Mouse (Mus musculus) heart, postnatal 0 days (tissue): ENCODE data around the gene Npepps. TPM values are rescaled to one million over a fixed set of nuclear protein-coding genes. Genes with fewer than 3 reads are reported as not detected.

Source experiments
- ATAC-seq: fragments of 200-750 bp; cut with Nextera tagmentation; 2 replicates; pipeline ENCODE4 v1.8.0; 2017; ENCODE audit warnings: low read depth, moderate number of reproducible peaks, moderate library complexity; ENCODE audit not compliant: insufficient read depth
- DNase-seq: peaks from one replicate; pipeline ENCODE4 v3.0.0-alpha.2; 2016; ENCODE audit warnings: low spot score
- H3K27ac ChIP-seq: fragments of 300-500 bp; sonication (generic); 2 replicates; pipeline ENCODE4 v1.5.1; 2014; ENCODE audit warnings: low read depth, mild to moderate bottlenecking
- H3K27me3 ChIP-seq: fragments of 300-500 bp; sonication (generic); 2 replicates; pipeline ENCODE4 v1.6.1; 2014; ENCODE audit warnings: low read length, mixed read lengths; ENCODE audit not compliant: control insufficient read depth, insufficient read depth
- H3K36me3 ChIP-seq: fragments of 300-500 bp; sonication (generic); replicated peaks from 2 replicates; pipeline ENCODE4 v1.6.1; 2014; ENCODE audit warnings: low read length, mixed read lengths; ENCODE audit not compliant: control insufficient read depth, insufficient read depth
- H3K4me1 ChIP-seq: fragments of 300-500 bp; sonication (generic); 2 replicates; pipeline ENCODE4 v1.6.1; 2014; ENCODE audit warnings: antibody characterized with exemption; ENCODE audit not compliant: control insufficient read depth, insufficient read depth
- H3K4me2 ChIP-seq: fragments of 300-500 bp; sonication (generic); 2 replicates; pipeline ENCODE4 v1.6.1; 2014; ENCODE audit warnings: low read depth, mild to moderate bottlenecking, low read length, moderate library complexity
- H3K4me3 ChIP-seq: fragments of 300-500 bp; sonication (generic); 2 replicates; pipeline ENCODE4 v1.5.1; 2014; ENCODE audit warnings: low read depth, low read length
- H3K9ac ChIP-seq: fragments of 300-500 bp; sonication (generic); replicated peaks from 2 replicates; pipeline ENCODE4 v1.6.1; 2014; ENCODE audit warnings: low read depth, low read length, mixed read lengths
- H3K9me3 ChIP-seq: fragments of 300-500 bp; sonication (generic); replicated peaks from 2 replicates; pipeline ENCODE4 v1.6.1; 2016; ENCODE audit warnings: low read length; ENCODE audit not compliant: control insufficient read depth
- CTCF ChIP-seq: IDR thresholded peaks from 2 replicates; pipeline ENCODE4 v1.5.1; 2016; ENCODE audit warnings: antibody characterized with exemption, control low read depth, low read depth
- EP300 ChIP-seq: IDR thresholded peaks from 2 replicates; pipeline ENCODE4 v1.6.1; 2016; ENCODE audit warnings: antibody characterized with exemption, low read depth
- WGBS: fragments of 180-500 bp; shearing (Covaris S2); extraction: QIAGEN DNeasy Blood & Tissue Kit; methylation state at CpG from one replicate; pipeline ENCODE4 v1.1.7; 2014; 5-methylcytosine and 5-hydroxymethylcytosine counted together
- polyA plus RNA-seq: library from polyadenylated mRNA; unstranded; fragments of >200 nt; fragmentation: Nextera tagmentation; extraction: Ambion mirVana; gene quantifications from 2 replicates; pipeline ENCODE4 v1.2.1, GENCODE M21; 2015
- total RNA-seq: library from RNA; depleted of rRNA; stranded (reverse); fragments of >200 nt; gene quantifications from 2 replicates; pipeline ENCODE4 v1.2.3, GENCODE M21; 2014; ENCODE audit warnings: low replicate concordance

Npepps gene
- total and polyA plus RNA-seq, 2 experiments from 2014 or later: 45.8 to 54.8 TPM

DNA sequence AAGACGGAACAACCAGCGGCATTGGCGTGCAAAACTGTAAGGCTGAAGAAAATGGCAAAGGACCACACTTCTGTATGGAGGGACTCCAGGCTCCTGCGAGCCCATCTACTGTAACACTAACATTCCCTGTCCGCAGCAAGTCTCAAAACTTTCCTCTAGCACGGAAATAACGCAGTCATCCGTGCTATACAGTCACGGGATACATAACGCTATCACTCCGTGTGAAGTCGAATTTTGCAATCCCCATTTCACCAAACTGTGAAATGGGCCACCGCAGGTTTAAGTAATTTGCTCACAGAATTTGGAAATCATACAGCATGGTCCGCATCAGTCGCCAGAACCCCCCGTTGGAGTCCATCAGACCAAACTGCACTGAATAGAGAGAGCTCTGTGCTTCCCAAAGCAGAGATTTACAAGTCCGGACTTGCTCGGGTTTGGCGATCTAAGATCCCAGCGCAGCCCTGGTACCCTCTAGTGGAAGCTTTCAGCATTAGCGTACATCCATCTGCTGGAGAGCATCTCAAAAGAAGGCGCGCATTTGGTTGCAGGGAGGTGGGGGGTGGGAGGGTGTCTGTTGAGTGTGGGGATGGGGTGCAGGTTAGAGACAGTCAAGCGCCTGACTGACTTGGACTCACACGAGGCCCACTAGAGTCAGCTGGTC is 29.6 kb upstream of the Npepps start:
- peak; percentile 89 for DNase-seq
- ATAC-seq: peak; percentile 81
- no peaks in the 10 kb centered on the region for H3K27me3 ChIP-seq
- peak overlapping the region; percentile 62 for H3K9ac ChIP-seq
- under 1% methylated on average over 25 of the region's 25 CpGs for WGBS
- peak; percentile 93 for TF ChIP-seq CTCF
- no peak for TF ChIP-seq EP300
- H3K4me3 ChIP-seq: peak overlapping the region; percentile 53
- no peaks in the 10 kb centered on the region for H3K9me3 ChIP-seq
- peak overlapping the region; percentile 92 for H3K27ac ChIP-seq
- H3K36me3 ChIP-seq: no peaks in the 10 kb centered on the region
- H3K4me1 ChIP-seq: peaks cover 15% of the 10 kb centered on the region; the same call in 1 of the 2 replicates
- H3K4me2 ChIP-seq: peak overlapping the region; percentile 83

DNA sequence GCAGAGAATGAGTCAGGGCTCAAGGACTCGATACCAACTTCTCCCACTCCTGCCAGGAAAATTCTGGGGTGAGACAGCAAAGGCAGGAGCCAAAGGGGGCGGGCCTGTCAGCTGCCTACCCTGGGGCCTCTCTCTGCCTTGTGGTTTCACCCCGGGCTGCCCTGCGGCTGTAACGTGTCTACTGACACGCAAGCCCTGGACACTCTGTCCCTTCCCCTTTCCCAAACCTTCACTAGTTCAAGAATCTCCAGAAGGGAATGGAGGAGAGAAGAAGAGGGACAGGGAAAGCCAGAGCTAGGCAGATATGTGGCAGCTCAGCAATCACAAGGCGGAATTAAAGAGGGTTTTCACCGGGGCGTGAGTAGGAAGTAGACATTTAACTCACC is 29.0 kb upstream of the Npepps start:
- peak overlapping the region; percentile 53 for H3K4me3 ChIP-seq
- peak overlapping the region; percentile 62 for H3K9ac ChIP-seq
- 0 out of 2 replicates have a peak, but pooled peaks have one; percentile 12 for TF ChIP-seq EP300
- TF ChIP-seq CTCF: no peak
- ATAC-seq (peak; percentile 78), DNase-seq (peak; percentile 77)
- H3K4me1 ChIP-seq: peaks cover 15% of the 10 kb centered on the region; the same call in 1 of the 2 replicates
- WGBS: 0% methylated on average over 9 of the region's 9 CpGs
- H3K36me3 ChIP-seq: no peaks in the 10 kb centered on the region
- H3K27ac ChIP-seq: peak overlapping the region; percentile 92
- H3K27me3 ChIP-seq: no peaks in the 10 kb centered on the region
- H3K4me2 ChIP-seq: peak overlapping the region; percentile 83
- no peaks in the 10 kb centered on the region for H3K9me3 ChIP-seq

DNA sequence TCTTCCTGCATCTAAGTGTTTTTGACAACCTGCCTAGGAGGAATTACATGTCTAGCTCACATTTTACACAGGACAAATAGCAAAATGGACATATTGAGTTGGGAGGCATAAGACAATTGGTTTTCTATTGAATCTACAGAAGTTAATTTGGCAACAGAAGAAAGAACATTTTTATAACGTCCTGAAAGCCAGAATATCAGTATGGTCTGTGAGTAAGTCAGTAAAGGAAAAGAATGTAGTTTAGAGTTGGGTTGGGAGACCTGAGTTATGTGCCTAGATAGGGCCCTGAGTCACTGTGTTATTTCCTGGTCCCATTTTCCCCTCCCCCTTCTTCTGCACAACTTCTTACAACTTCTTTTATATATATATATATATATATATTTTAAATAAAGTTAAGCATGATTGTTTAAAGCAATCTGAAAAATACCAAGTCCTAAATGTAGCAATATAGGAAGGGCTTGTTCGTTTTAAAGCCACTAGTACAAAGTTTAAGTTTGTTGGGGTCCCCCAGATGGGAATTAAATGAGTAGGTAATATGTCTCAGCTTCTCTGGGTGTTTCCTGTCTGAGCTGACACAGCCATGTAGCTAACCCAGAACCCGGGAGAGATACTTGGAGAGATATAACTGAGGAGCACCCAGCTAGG is 28.5 kb upstream of the Npepps start:
- ATAC-seq (no peak), DNase-seq (no peak)
- Histone ChIP-seq H3K9me3 (no peaks in the 10 kb centered on the region), H3K27me3 (no peaks in the 10 kb centered on the region), H3K4me1 (peaks cover 15% of the 10 kb centered on the region; the same call in 1 of the 2 replicates), H3K9ac (peak overlapping the region; percentile 62), H3K4me3 (peak overlapping the region; percentile 53), H3K27ac (peak overlapping the region; percentile 92), H3K36me3 (no peaks in the 10 kb centered on the region), H3K4me2 (peak overlapping the region; percentile 83)
- 19% methylated on average over 3 of the region's 3 CpGs for WGBS
- no peak for TF ChIP-seq CTCF
- TF ChIP-seq EP300: 0 out of 2 replicates have a peak, but pooled peaks have one; percentile 19

DNA sequence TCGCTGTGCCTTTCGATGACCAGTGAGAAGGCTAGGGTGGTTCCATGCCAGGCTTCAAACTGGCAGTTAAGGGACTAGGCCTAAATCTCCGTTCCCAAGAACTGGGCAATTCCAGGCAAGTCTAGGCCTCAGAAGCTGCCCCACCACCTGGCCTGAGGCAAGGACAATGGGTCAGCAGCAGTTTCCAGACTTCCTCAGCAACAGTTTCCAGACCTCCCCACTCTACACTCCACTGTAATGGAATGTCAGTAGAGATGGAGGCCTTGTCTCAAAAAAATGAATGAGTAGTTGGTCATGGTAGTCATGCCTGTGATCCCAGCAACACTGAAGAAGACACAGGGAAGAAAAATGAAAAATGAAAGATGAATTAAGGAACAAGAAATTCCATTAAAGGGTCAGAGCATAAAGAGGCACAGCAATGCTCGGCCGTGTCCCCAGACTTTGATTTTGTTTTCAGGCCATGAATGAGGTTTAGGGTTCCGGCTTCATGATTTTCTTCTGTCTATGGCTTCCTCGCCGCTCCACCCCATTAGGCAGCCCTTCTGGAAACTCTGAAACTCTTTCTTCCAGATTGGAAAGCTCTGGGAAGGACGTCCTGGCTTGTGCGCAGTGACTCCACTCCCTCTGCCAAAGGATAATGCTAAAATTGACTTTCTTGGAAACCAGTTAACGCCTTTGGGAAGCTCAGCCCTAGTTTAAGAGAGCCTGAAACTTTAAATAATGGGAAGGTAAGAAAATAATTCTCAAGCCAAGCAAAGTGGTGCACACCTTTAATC is 27.0 kb upstream of the Npepps start:
- DNase-seq (no peak), ATAC-seq (no peak)
- WGBS: 94% methylated on average over 11 of the region's 11 CpGs

DNA sequence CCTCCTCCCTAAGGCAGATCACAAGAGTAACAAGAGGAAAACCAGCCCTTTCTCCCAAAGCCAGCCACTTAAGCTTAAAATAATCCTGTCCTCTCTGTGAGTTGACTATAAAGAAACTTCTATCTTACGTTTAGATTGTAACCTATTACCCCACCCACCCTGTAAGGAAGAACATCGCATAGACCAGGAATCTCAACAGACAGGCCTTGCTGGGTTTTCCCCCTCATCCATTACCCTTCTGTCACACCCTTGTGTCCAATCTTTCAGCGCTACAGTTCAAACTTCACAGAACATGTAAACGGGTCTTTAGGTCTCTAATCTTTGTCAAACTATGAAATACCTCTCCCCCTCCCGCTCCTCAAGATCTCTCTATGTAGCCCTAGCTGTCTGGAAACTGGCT is 24.2 kb upstream of the Npepps start:
- TF ChIP-seq CTCF (no peak), EP300 (no peak)
- no peak overlapping the region for H3K4me2 ChIP-seq
- H3K4me3 ChIP-seq: no peak overlapping the region
- no peak overlapping the region for H3K27ac ChIP-seq
- ATAC-seq: no peak
- no peaks in the 10 kb centered on the region for H3K9me3 ChIP-seq
- WGBS: 64% methylated on average over 5 of the region's 5 CpGs
- no peaks in the 10 kb centered on the region for H3K36me3 ChIP-seq
- no peak for DNase-seq
- H3K27me3 ChIP-seq: no peaks in the 10 kb centered on the region
- H3K4me1 ChIP-seq: peaks cover 25% of the 10 kb centered on the region
- H3K9ac ChIP-seq: no peak overlapping the region

More for the DNA sequence above, 27.0 kb upstream of the Npepps start:
- H3K4me3 ChIP-seq: no peak overlapping the region
- no peak overlapping the region for H3K27ac ChIP-seq
- no peak overlapping the region for H3K9ac ChIP-seq
- H3K4me1 ChIP-seq: peaks cover 18% of the 10 kb centered on the region
- no peak overlapping the region for H3K4me2 ChIP-seq
- no peaks in the 10 kb centered on the region for H3K9me3 ChIP-seq
- H3K27me3 ChIP-seq: no peaks in the 10 kb centered on the region
- TF ChIP-seq EP300: no peak
- no peak for TF ChIP-seq CTCF
- H3K36me3 ChIP-seq: no peaks in the 10 kb centered on the region
